Mouse (Mus musculus): ENCODE results near the gene Zbed3. TPM values are rescaled to one million over a fixed set of nuclear protein-coding genes. Genes with fewer than 3 reads are reported as not detected.

The Zbed3 gene
- polyA plus RNA-seq, 1 experiment from 2014 or later = 73.5 TPM

- H3K4me3 ChIP-seq (replicated peaks; ENCODE audit: low read depth, low read length) = peak overlapping the region; percentile 96
- H3K4me2 ChIP-seq (ENCODE audit: low read length) = peak overlapping the region; percentile 96
- WGBS = 7% methylated on average over 5 of the region's 5 CpGs
- ATAC-seq (replicated peaks; ENCODE audit: low FRiP score, low read depth) (no peak), DNase-seq (ENCODE audit: low spot score) (peak; percentile 46)
- peak overlapping the region; percentile 100 for H3K27ac ChIP-seq
- H3K4me1 ChIP-seq (replicated peaks; ENCODE audit: insufficient read depth, low read length) = peaks cover 8% of the 10 kb centered on the region; the same call in 1 of the 2 replicates
- peak overlapping the region; percentile 49 for H3K9ac ChIP-seq (ENCODE audit: low read depth, low read length)
- H3K27me3 ChIP-seq (ENCODE audit: insufficient read depth, low read length) = no peaks in the 10 kb centered on the region
- no peak for TF ChIP-seq CTCF (IDR thresholded peaks at IDR 0.05; ENCODE audit: low read depth)
- no peaks in the 10 kb centered on the region for H3K36me3 ChIP-seq (ENCODE audit: insufficient read depth, low read length)
- H3K9me3 ChIP-seq (replicated peaks; ENCODE audit: low read length) = no peaks in the 10 kb centered on the region
Measured at GRCm38 (mm10) chr13:95327345-95327741, 3.9 kb downstream of the Zbed3 start.

DNA sequence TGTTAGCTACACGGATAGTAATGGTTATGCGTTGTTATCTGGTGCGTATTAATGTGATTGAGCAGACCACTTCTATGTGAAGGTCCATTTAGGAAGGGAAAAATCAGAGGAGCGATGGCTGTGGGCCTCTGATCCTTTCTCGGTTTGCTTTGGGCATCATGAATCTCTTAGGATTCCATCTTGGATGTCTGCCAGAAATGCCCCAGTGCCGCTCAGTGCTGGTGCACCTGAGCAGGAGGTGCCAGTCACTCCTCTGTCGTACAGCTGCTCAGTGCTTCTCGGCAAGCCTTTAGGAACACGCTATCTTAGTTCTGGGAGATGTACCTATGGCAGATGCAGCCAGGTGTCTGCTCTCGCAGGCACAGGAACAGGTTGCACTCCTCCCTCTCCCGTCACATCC, 5.4 kb downstream of the Zbed3 start:
- Histone ChIP-seq H3K4me1 (replicated peaks; ENCODE audit: insufficient read depth, low read length) (peaks cover 8% of the 10 kb centered on the region; the same call in 1 of the 2 replicates), H3K9ac (ENCODE audit: low read depth, low read length) (no peak overlapping the region), H3K27ac (no peak overlapping the region), H3K4me3 (replicated peaks; ENCODE audit: low read depth, low read length) (no peak overlapping the region), H3K36me3 (ENCODE audit: insufficient read depth, low read length) (no peaks in the 10 kb centered on the region), H3K9me3 (replicated peaks; ENCODE audit: low read length) (no peaks in the 10 kb centered on the region), H3K27me3 (ENCODE audit: insufficient read depth, low read length) (no peaks in the 10 kb centered on the region), H3K4me2 (ENCODE audit: low read length) (peak overlapping the region; percentile 23; the same call in 1 of the 2 replicates)
- DNase-seq (ENCODE audit: low spot score) (no peak), ATAC-seq (replicated peaks; ENCODE audit: low FRiP score, low read depth) (no peak)
- 69% methylated on average over 11 of the region's 11 CpGs for WGBS
- TF ChIP-seq CTCF (IDR thresholded peaks at IDR 0.05; ENCODE audit: low read depth) = no peak

DNA sequence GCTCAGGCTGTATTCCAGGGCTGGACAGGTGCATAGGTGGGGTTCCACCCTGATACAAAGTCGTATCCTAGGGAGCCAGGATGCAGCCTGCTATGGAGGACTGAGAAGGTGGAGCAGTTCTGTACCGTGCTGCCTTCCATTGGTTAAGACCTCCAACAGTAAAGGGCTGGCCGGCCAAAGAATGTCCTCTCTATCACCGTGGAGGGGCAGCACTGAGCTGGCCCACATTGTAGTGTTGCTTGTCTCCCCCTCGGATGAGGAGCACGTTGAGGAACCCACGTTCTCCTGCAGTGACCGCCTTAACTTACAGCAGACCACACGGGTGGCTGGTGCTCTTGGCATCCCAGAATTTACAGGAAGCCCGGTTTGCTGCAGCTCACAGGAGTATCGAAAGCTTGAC, 7.1 kb downstream of the Zbed3 start:
- no peaks in the 10 kb centered on the region for H3K27me3 ChIP-seq (ENCODE audit: insufficient read depth, low read length)
- peaks cover 8% of the 10 kb centered on the region; the same call in 1 of the 2 replicates for H3K4me1 ChIP-seq (replicated peaks; ENCODE audit: insufficient read depth, low read length)
- peak; percentile 32; the same call in 1 of the 2 replicates for TF ChIP-seq CTCF (IDR thresholded peaks at IDR 0.05; ENCODE audit: low read depth)
- no peak overlapping the region for H3K4me2 ChIP-seq (ENCODE audit: low read length)
- no peaks in the 10 kb centered on the region for H3K9me3 ChIP-seq (replicated peaks; ENCODE audit: low read length)
- DNase-seq (ENCODE audit: low spot score) = no peak
- no peak overlapping the region for H3K4me3 ChIP-seq (replicated peaks; ENCODE audit: low read depth, low read length)
- 0 out of 2 replicates have a peak, but pooled peaks cover 3% of the 10 kb centered on the region for H3K36me3 ChIP-seq (ENCODE audit: insufficient read depth, low read length)
- no peak for ATAC-seq (replicated peaks; ENCODE audit: low FRiP score, low read depth)
- WGBS = 69% methylated on average over 11 of the region's 11 CpGs
- H3K27ac ChIP-seq = no peak overlapping the region
- no peak overlapping the region for H3K9ac ChIP-seq (ENCODE audit: low read depth, low read length)

DNA sequence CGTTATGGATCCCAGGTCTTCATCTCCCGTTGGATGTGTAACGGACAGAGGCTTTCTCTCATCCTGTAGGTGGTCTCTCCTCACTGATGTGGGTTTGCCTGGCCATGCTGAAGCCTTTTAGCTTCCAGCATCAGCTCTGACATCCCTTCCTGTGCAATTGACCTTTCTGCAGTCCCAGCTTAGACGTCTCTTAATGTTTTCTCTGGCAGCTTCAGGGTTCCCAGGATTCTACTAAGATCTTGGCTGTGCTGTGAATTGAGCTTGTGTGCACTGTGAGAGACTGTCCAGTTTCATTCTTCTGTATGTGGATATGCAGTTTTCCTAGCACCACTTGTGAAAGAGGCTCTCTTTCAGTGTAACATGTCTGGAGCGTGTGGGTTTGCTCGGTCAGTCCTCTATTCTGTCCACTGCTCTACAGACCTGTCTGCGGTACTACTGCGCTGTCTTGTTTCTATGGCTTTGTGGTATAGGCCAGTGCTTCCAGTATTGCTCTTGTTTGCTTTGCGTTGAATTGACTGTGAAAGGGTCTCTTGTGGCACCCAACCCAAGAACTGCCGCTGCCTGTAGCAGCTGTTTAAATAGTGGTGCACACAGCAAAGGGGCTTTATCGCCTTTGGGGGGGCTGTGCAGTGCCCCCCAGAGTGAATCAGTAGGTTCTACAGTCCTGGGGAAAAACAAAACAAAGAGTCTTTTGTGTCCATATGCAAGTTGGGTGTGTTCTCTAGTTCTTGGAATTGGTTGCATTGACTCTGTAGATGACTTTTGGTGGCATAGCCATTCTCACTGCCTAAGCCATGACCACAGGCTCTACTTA, 8.9 kb downstream of the Zbed3 start:
- 80% methylated on average over 11 of the region's 11 CpGs for WGBS
- Histone ChIP-seq H3K4me3 (replicated peaks; ENCODE audit: low read depth, low read length) (no peak overlapping the region), H3K9me3 (replicated peaks; ENCODE audit: low read length) (no peaks in the 10 kb centered on the region), H3K9ac (ENCODE audit: low read depth, low read length) (no peak overlapping the region), H3K4me2 (ENCODE audit: low read length) (no peak overlapping the region), H3K36me3 (ENCODE audit: insufficient read depth, low read length) (peaks cover 14% of the 10 kb centered on the region), H3K27me3 (ENCODE audit: insufficient read depth, low read length) (no peaks in the 10 kb centered on the region), H3K4me1 (replicated peaks; ENCODE audit: insufficient read depth, low read length) (peaks cover 8% of the 10 kb centered on the region; the same call in 1 of the 2 replicates), H3K27ac (no peak overlapping the region)
- ATAC-seq (replicated peaks; ENCODE audit: low FRiP score, low read depth) = no peak
- DNase-seq (ENCODE audit: low spot score) = peak; percentile 74
- TF ChIP-seq CTCF (IDR thresholded peaks at IDR 0.05; ENCODE audit: low read depth) = no peak

DNA sequence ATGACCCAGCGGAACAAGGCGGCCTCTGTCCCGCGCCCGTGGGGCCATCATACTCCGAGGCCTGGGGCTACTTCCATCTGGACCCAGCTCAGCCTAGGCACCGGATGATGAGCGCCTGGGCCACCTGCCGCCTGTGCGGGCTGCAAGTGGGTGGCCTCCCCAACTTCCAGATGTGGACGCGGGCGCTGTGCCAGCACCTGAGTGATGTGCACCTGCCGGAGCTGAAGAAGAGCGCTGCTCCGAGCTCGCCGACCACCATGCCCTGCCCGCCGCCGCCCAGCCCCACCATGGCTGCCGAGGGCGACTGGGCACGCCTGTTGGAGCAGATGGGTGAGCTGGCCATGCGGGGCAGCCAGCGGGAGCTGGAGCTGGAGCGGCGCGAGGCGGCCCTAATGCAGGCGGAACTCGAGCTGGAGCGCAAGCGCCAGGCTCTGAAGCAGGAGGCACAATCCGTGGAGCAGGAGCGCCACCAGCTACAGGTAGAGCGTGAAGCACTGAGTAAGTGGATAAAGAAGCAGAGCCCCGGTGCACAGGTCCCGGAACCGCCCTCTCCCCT, 12.8 kb downstream of the Zbed3 start:
- H3K27me3 ChIP-seq (ENCODE audit: insufficient read depth, low read length) = no peaks in the 10 kb centered on the region
- no peak for TF ChIP-seq CTCF (IDR thresholded peaks at IDR 0.05; ENCODE audit: low read depth)
- H3K4me3 ChIP-seq (replicated peaks; ENCODE audit: low read depth, low read length) = no peak overlapping the region
- DNase-seq (ENCODE audit: low spot score) (no peak), ATAC-seq (replicated peaks; ENCODE audit: low FRiP score, low read depth) (no peak)
- no peak overlapping the region for H3K4me2 ChIP-seq (ENCODE audit: low read length)
- no peaks in the 10 kb centered on the region for H3K9me3 ChIP-seq (replicated peaks; ENCODE audit: low read length)
- 77% methylated on average over 40 of the region's 40 CpGs for WGBS
- no peak overlapping the region for H3K27ac ChIP-seq
- no peaks in the 10 kb centered on the region; the same call in 1 of the 2 replicates for H3K4me1 ChIP-seq (replicated peaks; ENCODE audit: insufficient read depth, low read length)
- H3K36me3 ChIP-seq (ENCODE audit: insufficient read depth, low read length) = peaks cover 33% of the 10 kb centered on the region
- H3K9ac ChIP-seq (ENCODE audit: low read depth, low read length) = no peak overlapping the region

- Histone ChIP-seq H3K4me1 (replicated peaks; ENCODE audit: insufficient read depth, low read length) (no peaks in the 10 kb centered on the region), H3K27me3 (ENCODE audit: insufficient read depth, low read length) (no peaks in the 10 kb centered on the region), H3K27ac (no peak overlapping the region), H3K4me3 (replicated peaks; ENCODE audit: low read depth, low read length) (no peak overlapping the region), H3K9ac (ENCODE audit: low read depth, low read length) (no peak overlapping the region), H3K4me2 (ENCODE audit: low read length) (no peak overlapping the region), H3K9me3 (replicated peaks; ENCODE audit: low read length) (no peaks in the 10 kb centered on the region), H3K36me3 (ENCODE audit: insufficient read depth, low read length) (peaks cover 11% of the 10 kb centered on the region)
- DNase-seq (ENCODE audit: low spot score) (no peak), ATAC-seq (replicated peaks; ENCODE audit: low FRiP score, low read depth) (no peak)
- no peak for TF ChIP-seq CTCF (IDR thresholded peaks at IDR 0.05; ENCODE audit: low read depth)
- 84% methylated on average over 8 of the region's 8 CpGs for WGBS
Measured at GRCm38 (mm10) chr13:95343470-95343869, 20.1 kb downstream of the Zbed3 start.

Data from kidney, postnatal 0 days (tissue).